Mouse (Mus musculus) heart, embryonic 14.5 days (tissue): Measurements from ENCODE around the gene Cdc42ep2. TPM values are rescaled to one million over a fixed set of nuclear protein-coding genes. Genes with fewer than 3 reads are reported as not detected.

Experiments used
- ATAC-seq: fragments of 200-750 bp; cut with Nextera tagmentation; 2 replicates; pipeline ENCODE4 v1.8.0; 2017; ENCODE audit warnings: low read depth, moderate TSS enrichment; ENCODE audit not compliant: insufficient number of reproducible peaks, insufficient read depth, low FRiP score
- H3K27ac ChIP-seq, 2 experiments: fragments of 200-500 bp in 1 of 2; fragments of 300-500 bp in 1 of 2; sonication (generic) in 1 of 2; replicated peaks in 1 of 2; 2 replicates each; pipeline ENCODE4 v1.5.1; 2012 to 2014; ENCODE audit warnings: low read depth in 2 of 2, low read length in 2 of 2, control low read depth in 1 of 2, mild to moderate bottlenecking in 1 of 2, mixed read lengths in 1 of 2; ENCODE audit not compliant: control insufficient read depth in 1 of 2, insufficient read depth in 1 of 2
- H3K27me3 ChIP-seq: fragments of 300-500 bp; sonication (generic); 2 replicates; pipeline ENCODE4 v1.6.1; 2014; ENCODE audit warnings: mild to moderate bottlenecking, low read length, control low read depth; ENCODE audit not compliant: control insufficient read depth, insufficient read depth
- H3K36me3 ChIP-seq: fragments of 300-500 bp; sonication (generic); 2 replicates; pipeline ENCODE4 v1.6.1; 2014; ENCODE audit warnings: mild to moderate bottlenecking, control low read depth, low read length, mixed read lengths; ENCODE audit not compliant: control insufficient read depth, insufficient read depth
- H3K4me1 ChIP-seq, 2 experiments: fragments of 200-500 bp in 1 of 2; fragments of 300-500 bp in 1 of 2; sonication (generic) in 1 of 2; 2 replicates each; pipeline ENCODE4 v1.6.1; 2012 to 2014; ENCODE audit warnings: low read length in 2 of 2, control low read depth in 1 of 2, mixed read lengths in 1 of 2; ENCODE audit not compliant: control insufficient read depth in 2 of 2, insufficient read depth in 2 of 2
- H3K4me2 ChIP-seq: fragments of 300-500 bp; sonication (generic); 2 replicates; pipeline ENCODE4 v1.6.1; 2014; ENCODE audit warnings: mild to moderate bottlenecking, low read length
- H3K4me3 ChIP-seq, 2 experiments: fragments of 200-500 bp in 1 of 2; fragments of 300-500 bp in 1 of 2; sonication (generic) in 1 of 2; 2 replicates each; pipeline ENCODE4 v1.5.1; 2012 to 2014; ENCODE audit warnings: low read length in 2 of 2, mild to moderate bottlenecking in 2 of 2, control low read depth in 1 of 2, low read depth in 1 of 2, moderate library complexity in 1 of 2; ENCODE audit not compliant: control insufficient read depth in 1 of 2, insufficient read depth in 1 of 2
- H3K9ac ChIP-seq: fragments of 300-500 bp; sonication (generic); 2 replicates; pipeline ENCODE4 v1.6.1; 2014; ENCODE audit warnings: mild to moderate bottlenecking, low read length
- H3K9me3 ChIP-seq: fragments of 300-500 bp; sonication (generic); 2 replicates; pipeline ENCODE4 v1.6.1; 2016; ENCODE audit warnings: low read length, control low read depth; ENCODE audit not compliant: control insufficient read depth
- WGBS: fragments of 180-500 bp; shearing (Covaris S2); extraction: QIAGEN DNeasy Blood & Tissue Kit; methylation state at CpG from one replicate; pipeline ENCODE4 v1.1.7; 2014; 5-methylcytosine and 5-hydroxymethylcytosine counted together
- polyA plus RNA-seq: library from polyadenylated mRNA; unstranded; fragments of >200 nt; fragmentation: Nextera tagmentation; extraction: Ambion mirVana; gene quantifications from 2 replicates; pipeline ENCODE4 v1.2.1, GENCODE M21; 2014

The Cdc42ep2 gene
- 9.1 and 9.7 TPM in 2 replicates for polyA plus RNA-seq

DNA sequence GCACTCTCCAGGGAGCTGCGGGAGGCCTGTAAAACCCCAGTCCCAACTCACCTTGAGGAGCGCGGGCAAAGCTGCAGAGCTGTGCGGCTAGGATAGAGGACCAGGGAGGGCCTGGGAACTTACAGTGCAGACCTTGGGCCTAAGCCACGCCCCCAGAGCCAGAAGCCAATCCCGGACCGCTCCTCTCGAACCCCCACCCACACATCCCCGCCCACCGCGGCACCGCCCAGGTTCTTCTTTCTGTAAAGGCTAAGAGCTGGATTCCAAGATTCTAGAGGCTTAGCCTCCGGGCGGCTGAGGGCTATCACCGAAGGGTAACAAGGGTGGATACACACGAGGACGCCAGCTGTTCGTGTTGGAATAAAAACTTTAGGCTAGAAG is at the start of gene Cdc42ep2:
Gene Cdc42ep2 (minus strand): TSS at position 104 of the 381 bp plus-strand sequence.
- Histone ChIP-seq H3K9me3 (no peaks in the 10 kb centered on the region), H3K4me3 (peak within 1 kb of the TSS; percentile 65 to 73), H3K27ac (peak within 1 kb of the TSS; percentile 86 to 89), H3K27me3 (no peaks in the 10 kb centered on the region), H3K4me2 (peak within 1 kb of the TSS; percentile 98), H3K4me1 (peaks cover 23 to 42% of the 10 kb centered on the region in 2 experiments), H3K36me3 (no peaks in the 10 kb centered on the region; the same call in 1 of the 2 replicates), H3K9ac (peak within 1 kb of the TSS; percentile 74)
- WGBS, result 0% methylated on average over 18 of the region's 18 CpGs
- peak; percentile 89 for ATAC-seq

DNA sequence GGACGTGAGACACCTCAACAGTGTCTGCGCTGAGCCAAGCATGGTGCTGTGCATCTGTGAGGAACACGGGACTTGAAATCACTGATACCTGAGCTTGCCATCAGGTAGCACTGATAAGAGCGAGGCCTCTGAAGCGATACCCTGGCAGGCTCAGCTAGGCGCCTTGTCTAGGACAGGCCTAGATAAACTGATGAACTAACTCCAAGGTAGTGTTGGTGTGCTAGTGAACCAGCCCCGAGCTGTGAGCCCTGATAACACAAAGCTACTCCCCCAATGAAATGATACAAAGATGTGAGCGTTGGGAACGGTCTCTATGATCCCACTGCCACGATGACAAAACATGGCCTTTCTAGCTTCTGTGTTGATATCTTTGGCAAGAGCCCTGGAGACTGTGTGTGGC is 43.0 kb upstream of the Cdc42ep2 start:
- no peak overlapping the region for H3K4me3 ChIP-seq
- no peaks in the 10 kb centered on the region for H3K9me3 ChIP-seq
- no peak overlapping the region for H3K9ac ChIP-seq
- ATAC-seq, result no peak
- WGBS, result 72% methylated on average over 10 of the region's 10 CpGs
- H3K27ac ChIP-seq, result no peak overlapping the region
- H3K36me3 ChIP-seq, result no peaks in the 10 kb centered on the region
- H3K27me3 ChIP-seq, result no peaks in the 10 kb centered on the region
- peaks cover 4 to 15% of the 10 kb centered on the region in 2 experiments; a peak in 3 of 4 replicates for H3K4me1 ChIP-seq
- H3K4me2 ChIP-seq, result no peak overlapping the region

DNA sequence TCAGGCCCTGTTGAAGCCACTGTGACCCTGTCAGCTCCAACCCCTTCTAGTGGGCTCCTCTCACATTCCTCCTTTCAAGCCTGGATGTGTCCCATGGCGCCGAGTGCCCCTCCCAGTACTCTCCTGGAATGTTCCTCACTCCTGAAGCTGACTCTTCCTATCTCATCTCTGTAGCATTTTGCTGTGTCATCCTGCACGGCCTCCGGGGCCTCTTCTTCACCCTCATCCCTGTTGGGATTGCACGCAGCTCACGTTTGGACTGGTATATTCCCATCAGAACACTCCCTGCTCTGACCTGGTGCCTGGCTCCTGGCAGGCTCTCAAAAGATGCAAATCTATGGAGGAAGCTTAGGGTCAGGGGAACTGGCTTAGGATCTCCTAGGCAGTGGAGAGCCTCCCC is 42.2 kb upstream of the Cdc42ep2 start:
- WGBS, result 42% methylated on average over 6 of the region's 6 CpGs
- Histone ChIP-seq H3K9me3 (no peaks in the 10 kb centered on the region), H3K4me1 (peaks cover 4 to 19% of the 10 kb centered on the region in 2 experiments; a peak in 3 of 4 replicates), H3K27ac (no peak overlapping the region), H3K36me3 (no peaks in the 10 kb centered on the region), H3K27me3 (no peaks in the 10 kb centered on the region), H3K4me2 (no peak overlapping the region), H3K9ac (no peak overlapping the region), H3K4me3 (no peak overlapping the region)
- ATAC-seq, result no peak

DNA sequence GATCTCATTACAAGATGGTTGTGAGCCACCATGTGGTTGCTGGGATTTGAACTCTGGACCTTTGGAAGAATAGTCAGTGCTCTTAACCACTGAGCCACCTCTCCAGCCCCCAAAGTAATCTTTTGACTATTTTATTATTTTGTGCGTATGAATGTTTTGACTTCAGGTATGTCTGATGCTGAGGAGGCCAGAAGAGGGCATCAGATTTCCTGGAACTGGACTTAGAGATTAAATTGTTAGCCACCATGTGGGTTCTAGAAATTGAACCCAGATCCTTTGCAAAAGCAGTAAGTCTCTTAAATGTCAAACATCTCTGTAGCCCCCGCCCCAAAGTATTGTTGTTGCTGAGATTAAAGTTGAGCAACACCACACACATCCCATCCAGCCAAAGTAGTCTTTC is 41.3 kb upstream of the Cdc42ep2 start:
- WGBS, result 83% methylated on average over 2 of the region's 2 CpGs
- no peak overlapping the region for H3K4me2 ChIP-seq

DNA sequence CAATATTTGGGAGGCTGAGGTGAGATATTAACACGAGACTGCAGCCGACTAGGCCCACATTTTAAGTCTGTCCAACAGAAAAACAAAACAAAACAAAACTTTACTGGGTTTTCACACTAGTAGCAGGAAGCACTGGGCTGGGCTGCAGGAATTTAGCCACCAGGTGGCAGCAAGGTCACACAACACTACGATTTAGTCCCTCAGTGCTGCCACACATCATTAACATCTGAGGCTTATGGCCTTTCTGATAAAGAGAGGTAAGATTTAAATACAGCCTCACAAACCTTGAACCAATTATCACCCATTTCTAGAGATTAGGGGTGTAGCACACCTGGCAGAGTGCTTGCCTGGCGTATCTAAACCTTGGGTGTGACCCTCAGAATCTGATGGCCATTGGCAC is 40.7 kb upstream of the Cdc42ep2 start:
- Histone ChIP-seq H3K9ac (no peak overlapping the region), H3K27ac (no peak overlapping the region), H3K4me3 (no peak overlapping the region), H3K9me3 (no peaks in the 10 kb centered on the region), H3K4me2 (no peak overlapping the region), H3K27me3 (no peaks in the 10 kb centered on the region), H3K4me1 (peaks cover 4 to 19% of the 10 kb centered on the region in 2 experiments; a peak in 3 of 4 replicates), H3K36me3 (peaks cover 15% of the 10 kb centered on the region; the same call in 1 of the 2 replicates)
- ATAC-seq, result no peak
- 7% methylated on average over 4 of the region's 4 CpGs for WGBS

More for the DNA sequence above, 41.3 kb upstream of the Cdc42ep2 start:
- no peak overlapping the region for H3K4me3 ChIP-seq
- no peaks in the 10 kb centered on the region for H3K27me3 ChIP-seq
- peaks cover 4 to 19% of the 10 kb centered on the region in 2 experiments; a peak in 3 of 4 replicates for H3K4me1 ChIP-seq
- H3K27ac ChIP-seq, result no peak overlapping the region
- H3K36me3 ChIP-seq, result peaks cover 9% of the 10 kb centered on the region; the same call in 1 of the 2 replicates
- H3K9me3 ChIP-seq, result no peaks in the 10 kb centered on the region
- no peak overlapping the region for H3K9ac ChIP-seq
- no peak for ATAC-seq

DNA sequence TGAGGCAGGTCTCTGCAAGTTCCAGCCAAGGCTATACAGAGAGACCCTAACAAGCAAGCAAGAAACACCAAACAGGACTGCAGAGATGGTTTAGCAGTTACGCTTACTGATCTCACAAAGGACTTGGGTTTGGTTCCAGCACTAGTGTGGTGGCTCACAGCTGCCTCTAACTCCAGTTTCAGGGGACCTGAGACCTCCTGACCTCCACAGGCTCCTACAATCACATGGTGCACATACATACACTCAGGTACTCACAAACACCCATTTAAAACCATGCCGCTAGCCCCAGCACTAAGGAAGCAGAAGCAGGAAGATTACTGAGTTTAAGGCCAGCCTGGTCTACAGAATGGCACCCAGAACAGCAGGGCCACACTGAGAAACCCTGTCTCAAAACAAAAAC is 40.2 kb upstream of the Cdc42ep2 start:
- no peak for ATAC-seq
- H3K36me3 ChIP-seq, result peaks cover 17% of the 10 kb centered on the region; the same call in 1 of the 2 replicates
- no peaks in the 10 kb centered on the region for H3K27me3 ChIP-seq
- 82% methylated on average over 2 of the region's 2 CpGs for WGBS
- H3K9me3 ChIP-seq, result no peaks in the 10 kb centered on the region
- H3K4me1 ChIP-seq, result peaks cover 4 to 19% of the 10 kb centered on the region in 2 experiments; a peak in 3 of 4 replicates
- no peak overlapping the region for H3K27ac ChIP-seq
- peak overlapping the region; percentile 74 for H3K4me2 ChIP-seq
- H3K9ac ChIP-seq, result peak overlapping the region; percentile 79
- peak overlapping the region in 1 of 2 experiments; percentile 61; a peak in 1 of 4 replicates for H3K4me3 ChIP-seq

DNA sequence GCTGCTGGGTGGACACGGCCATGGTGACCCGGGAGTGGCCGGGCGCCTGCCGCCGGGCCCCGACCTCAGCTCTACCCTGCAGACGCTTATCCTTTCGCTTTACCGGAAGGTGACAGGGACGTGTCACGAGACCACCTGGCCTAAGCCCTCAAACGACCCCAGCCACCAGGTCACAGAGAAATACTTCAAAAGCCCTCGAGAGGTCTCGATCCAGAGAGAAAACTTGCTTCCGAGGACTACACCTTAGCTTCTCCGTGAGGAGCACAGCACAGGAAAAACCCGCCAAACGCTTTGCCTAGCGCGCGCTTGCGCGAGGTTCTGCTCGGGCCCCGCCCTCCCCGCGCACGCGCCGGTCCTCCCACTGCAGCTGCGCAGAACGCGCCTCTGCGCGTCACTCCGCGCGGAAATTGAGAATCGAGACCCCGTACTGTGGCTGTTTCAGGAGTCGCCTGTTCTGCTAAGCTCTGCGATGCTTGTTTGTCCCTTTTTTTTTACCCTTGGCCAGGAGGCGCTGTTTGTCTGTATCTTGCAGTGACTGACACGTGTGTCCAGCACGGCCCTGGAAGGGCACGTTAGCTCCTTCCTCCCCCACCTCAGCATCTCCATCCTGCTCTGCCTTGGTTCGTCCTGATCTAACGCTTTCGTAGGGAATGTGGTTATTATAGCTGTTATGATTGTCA is 39.4 kb upstream of the Cdc42ep2 start, which contains the start of gene Pola2:
Gene Pola2 (minus strand): TSS at position 320 of the 680 bp plus-strand sequence.
- peak within 1 kb of the TSS; percentile 79 for H3K9ac ChIP-seq
- under 1% methylated on average over 50 of the region's 50 CpGs for WGBS
- peaks cover 4 to 19% of the 10 kb centered on the region in 2 experiments; a peak in 3 of 4 replicates for H3K4me1 ChIP-seq
- peak; percentile 84 for ATAC-seq
- H3K9me3 ChIP-seq, result no peaks in the 10 kb centered on the region
- peak within 1 kb of the TSS; percentile 74 for H3K4me2 ChIP-seq
- no peaks in the 10 kb centered on the region for H3K27me3 ChIP-seq
- H3K36me3 ChIP-seq, result peaks cover 25% of the 10 kb centered on the region
- peak within 1 kb of the TSS; percentile 49 to 62 for H3K27ac ChIP-seq
- peak within 1 kb of the TSS; percentile 61 to 77 for H3K4me3 ChIP-seq
